Mouse (Mus musculus) MEL (cell line): ENCODE data around the gene Exosc1.

ENCODE experiments used
- CHD2 ChIP-seq: IDR thresholded peaks from 2 replicates; pipeline ENCODE4 v1.6.1; 2011; ENCODE audit warnings: low read length, improper control_type of control experiment
- CTCF ChIP-seq, 3 experiments: IDR thresholded peaks in 2 of 3; conservative IDR thresholded peaks in 1 of 3; 2 replicates each; pipeline ENCODE4 v1.5.1; 2011 to 2012; ENCODE audit warnings: low read length in 3 of 3, low read depth in 2 of 3, mild to moderate bottlenecking in 2 of 3, improper control_type of control experiment in 1 of 3, inconsistent platforms in 1 of 3, mixed read lengths in 1 of 3, moderate library complexity in 1 of 3; ENCODE audit not compliant: control insufficient read depth in 1 of 3, insufficient read depth in 1 of 3, poor library complexity in 1 of 3, severe bottlenecking in 1 of 3
- ELF1 ChIP-seq: IDR thresholded peaks from 2 replicates; pipeline ENCODE4 v1.6.1; 2014; ENCODE audit warnings: low read depth, mild to moderate bottlenecking, inconsistent platforms, low read length, improper control_type of control experiment, moderate library complexity
- EP300 ChIP-seq, 2 experiments: IDR thresholded peaks; 2 replicates each; pipeline ENCODE4 v1.6.1; 2011; ENCODE audit warnings: improper control_type of control experiment in 2 of 2, low read length in 2 of 2, low read depth in 1 of 2, mild to moderate bottlenecking in 1 of 2
- ETS1 ChIP-seq: IDR thresholded peaks from 2 replicates; pipeline ENCODE4 v1.6.1; 2012; ENCODE audit warnings: low read depth, mild to moderate bottlenecking, inconsistent platforms, low read length, improper control_type of control experiment, moderate library complexity
- HCFC1 ChIP-seq: IDR thresholded peaks from 2 replicates; pipeline ENCODE4 v1.6.1; 2012; ENCODE audit warnings: low read depth, mild to moderate bottlenecking, inconsistent platforms, low read length, improper control_type of control experiment, moderate library complexity
- MAZ ChIP-seq: IDR thresholded peaks from 2 replicates; pipeline ENCODE4 v1.6.1; 2012; ENCODE audit warnings: low read depth, mild to moderate bottlenecking, inconsistent platforms, low read length, improper control_type of control experiment
- NELFE ChIP-seq: IDR thresholded peaks from 2 replicates; pipeline ENCODE4 v1.6.1; 2011; ENCODE audit warnings: low read depth, low read length, improper control_type of control experiment
- POLR2A ChIP-seq, 2 experiments: IDR thresholded peaks; 2 replicates each; pipeline ENCODE4 v1.6.1; 2011 to 2012; ENCODE audit warnings: low read length in 2 of 2, mild to moderate bottlenecking in 2 of 2, control low read depth in 1 of 2, improper control_type of control experiment in 1 of 2, low read depth in 1 of 2, moderate library complexity in 1 of 2; ENCODE audit not compliant: control insufficient read depth in 1 of 2, insufficient read depth in 1 of 2, poor library complexity in 1 of 2
- POLR2AphosphoS5 ChIP-seq: IDR thresholded peaks from 2 replicates; pipeline ENCODE4 v1.6.1; 2012; ENCODE audit warnings: low read depth, borderline replicate concordance, mild to moderate bottlenecking, inconsistent platforms, low read length, moderate library complexity, mixed read lengths
- RCOR1 ChIP-seq: IDR thresholded peaks from 2 replicates; pipeline ENCODE4 v1.6.1; 2012; ENCODE audit warnings: low read depth, mild to moderate bottlenecking, inconsistent platforms, low read length, improper control_type of control experiment
- SMC3 ChIP-seq: IDR thresholded peaks from 2 replicates; pipeline ENCODE4 v1.6.1; 2011; ENCODE audit warnings: low read depth, low read length, improper control_type of control experiment

DNA sequence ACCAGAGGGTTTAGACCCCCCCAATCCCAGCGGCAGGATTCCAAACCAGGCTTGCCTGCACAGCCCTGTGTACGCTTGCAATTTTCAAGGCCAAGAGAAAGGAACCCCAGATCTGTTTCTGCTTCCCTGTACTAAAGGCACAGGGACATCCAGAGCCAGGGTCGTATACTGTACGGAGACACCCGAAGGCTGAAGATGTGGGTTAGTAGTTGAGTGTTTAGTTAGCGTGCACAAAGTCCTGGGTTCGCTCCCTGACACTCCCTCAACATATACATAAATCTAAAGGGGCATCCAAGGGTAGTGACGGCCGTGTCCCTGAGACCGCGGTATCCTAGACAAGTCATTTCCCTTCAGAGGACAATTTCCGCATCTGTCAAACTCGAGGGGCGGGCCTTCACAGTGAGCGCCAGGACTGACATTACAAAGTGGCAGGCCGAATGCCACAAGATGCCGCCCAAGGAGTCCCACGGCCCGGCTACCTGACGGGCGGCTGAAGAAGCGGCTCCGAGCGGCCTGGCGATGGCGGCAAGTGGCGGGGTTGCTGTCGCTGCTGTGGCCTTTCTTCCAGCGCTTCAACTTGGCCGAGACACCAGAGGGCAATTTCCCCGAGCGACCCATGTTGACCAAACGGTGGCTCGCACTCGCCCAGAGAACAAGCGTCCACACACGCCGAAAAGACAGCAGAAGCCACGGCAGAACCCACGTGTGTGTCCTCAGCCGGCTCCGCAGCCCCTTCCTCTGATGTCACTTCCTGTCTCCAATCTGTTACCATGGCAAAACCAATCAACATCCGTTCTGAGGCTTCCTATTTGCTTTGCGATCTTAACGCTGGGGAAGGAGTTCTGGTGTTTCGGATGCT, 37.5 kb downstream of the Exosc1 start, which contains the start of gene Rrp12:
- TF ChIP-seq HCFC1 (peak; percentile 91), CTCF (IDR thresholded peaks at IDR 0.05 in 2 of 3, conservative IDR thresholded peaks at IDR 0.05 in 1 of 3; ENCODE audit: control insufficient read depth in 1 of 3, insufficient read depth in 1 of 3, low read depth in 2 of 3, low read length in 3 of 3, poor library complexity in 1 of 3, severe bottlenecking in 1 of 3) (no peak), EP300 (IDR thresholded peaks at IDR 0.05; ENCODE audit: low read depth in 1 of 2, low read length in 2 of 2) (0 out of 4 replicates have a peak, but pooled peaks of 1 of the 2 experiments have one; percentile 3), MAZ (no peak; the same call in 1 of the 2 replicates), POLR2A (IDR thresholded peaks at IDR 0.05; ENCODE audit: control insufficient read depth in 1 of 2, insufficient read depth in 1 of 2, low read depth in 1 of 2, low read length in 2 of 2, poor library complexity in 1 of 2) (peak; percentile 63 to 96; a peak in 3 of 4 replicates), RCOR1 (no peak), POLR2AphosphoS5 (no peak), CHD2 (no peak), ELF1 (peak; percentile 88), NELFE (peak; percentile 94), ETS1 (peak; percentile 39), SMC3 (no peak)
